Mouse (Mus musculus): ENCODE results near the gene Tmub1. TPM values are rescaled to one million over a fixed set of nuclear protein-coding genes. Genes with fewer than 3 reads are reported as not detected.
A peak's percentile ranks its signal among the peaks of the same experiment; 100 is the strongest.

The Tmub1 gene
- total RNA-seq (2021): 10 to 100 TPM in 1 of 2 experiments, 1 to 10 TPM in 1; 9.1 to 12.0 TPM

DNA sequence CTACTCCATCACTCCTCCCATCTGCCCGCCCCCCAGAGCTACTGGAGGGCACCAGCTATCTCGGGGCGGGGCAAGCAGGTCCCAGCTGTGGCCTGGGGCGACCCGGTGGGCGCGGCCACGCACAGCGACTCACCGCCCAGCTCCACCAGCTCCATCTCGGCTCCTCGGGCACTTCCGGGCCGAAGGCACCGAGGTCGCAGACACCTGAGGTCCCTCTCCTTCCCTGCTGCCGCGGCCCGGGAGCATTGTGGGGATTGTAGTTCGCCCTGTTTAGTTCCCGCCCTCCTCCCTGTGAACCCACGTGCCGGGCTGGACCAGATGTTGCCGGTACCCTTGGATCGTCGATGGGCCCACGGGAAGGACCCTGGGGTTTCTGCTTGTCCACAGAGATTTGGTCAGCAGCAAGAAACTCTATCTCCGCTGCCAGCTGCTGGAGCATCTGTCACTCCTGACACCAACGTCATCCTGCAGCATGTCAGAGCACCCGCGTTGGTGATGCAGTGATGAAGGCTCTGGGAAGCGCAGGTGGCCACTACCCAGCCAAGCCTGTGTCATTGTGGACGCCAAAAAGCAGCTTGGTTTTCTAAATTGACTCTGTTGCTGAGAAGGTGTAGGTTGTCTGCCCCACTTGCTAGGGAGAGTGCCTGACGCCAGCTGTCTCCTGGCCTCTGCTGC is at the start of gene Tmub1:
Gene Tmub1 (minus strand): TSS at position 231 of the 675 bp plus-strand sequence.
- DNase-seq (ENCODE audit: low spot score): peak; percentile 74
- intact Hi-C loops (cut with DNase I): no loop called here

DNA sequence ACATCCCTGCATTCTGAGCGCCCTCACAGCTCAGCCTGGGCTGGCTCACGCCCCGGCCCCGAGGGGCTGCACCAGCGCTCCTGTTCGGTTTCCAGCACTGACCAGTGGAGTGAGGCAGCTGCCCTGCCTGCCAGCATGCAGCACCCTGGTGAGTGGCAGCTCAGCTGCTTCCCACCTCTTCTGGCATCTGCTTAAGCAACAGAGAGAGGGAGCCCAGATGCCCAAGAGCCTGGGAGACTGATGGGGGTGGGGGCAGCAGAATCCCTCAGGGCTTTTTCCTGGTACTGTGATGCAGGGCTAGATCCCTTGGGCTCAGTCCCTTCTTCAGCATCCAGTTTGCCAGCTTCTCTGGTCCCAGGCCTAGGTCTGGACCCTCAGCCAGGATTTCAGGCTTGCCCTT is 49.1 kb upstream of the Tmub1 start:
- intact Hi-C loops (cut with DNase I): no loop called here
- DNase-seq (ENCODE audit: low spot score): no peak

DNA sequence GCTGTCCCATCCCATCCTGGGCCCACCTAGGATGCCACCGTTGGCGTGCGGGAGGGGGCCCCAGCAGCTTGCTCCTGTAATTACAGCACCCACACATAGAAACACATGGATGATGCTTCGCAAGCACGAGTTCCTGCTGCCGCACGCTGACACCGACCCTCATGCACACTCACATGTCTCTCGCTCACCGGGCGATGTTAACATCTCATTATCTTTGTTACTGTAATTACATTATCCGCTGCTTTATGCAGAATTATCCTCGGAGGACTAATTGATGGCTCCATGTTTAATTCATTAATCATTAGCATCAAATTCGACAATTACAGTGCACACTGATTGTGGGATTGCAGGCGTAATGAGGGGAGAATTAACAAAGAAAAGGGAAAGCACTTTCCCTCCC is 47.4 kb upstream of the Tmub1 start:
- no peak for DNase-seq (ENCODE audit: low spot score)
- intact Hi-C loops (cut with DNase I): no loop called here

- intact Hi-C loops (cut with DNase I): no loop called here
- no peak for DNase-seq (ENCODE audit: low spot score)
Observed at GRCm38 (mm10) chr5:24492546-24493285, 45.1 kb upstream of the Tmub1 start.

DNA sequence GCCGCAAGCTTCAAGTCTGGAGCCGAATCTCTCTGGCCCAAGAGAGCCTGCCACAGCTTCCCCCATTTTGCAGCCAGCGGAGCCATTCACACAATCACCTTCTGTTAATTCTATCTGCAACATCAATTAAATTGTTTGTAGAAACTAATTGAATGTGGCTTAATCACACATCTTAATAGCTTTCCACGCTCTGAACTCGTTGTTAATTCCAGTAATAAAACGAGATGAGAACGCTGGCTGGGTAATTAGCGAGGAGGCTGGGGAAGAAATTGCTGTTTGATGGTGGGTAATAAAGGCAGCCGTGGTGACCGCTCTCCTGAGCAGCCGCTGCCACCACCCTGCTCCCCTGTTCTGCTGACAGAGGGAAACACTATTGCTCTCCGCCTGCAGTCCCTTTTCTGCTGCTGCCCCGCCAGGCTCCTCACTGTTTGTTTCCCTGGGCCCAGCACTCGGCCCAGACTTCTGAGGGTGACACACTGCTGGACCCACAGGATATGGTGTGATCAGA is 42.8 kb upstream of the Tmub1 start:
- no peak for DNase-seq (ENCODE audit: low spot score)
- intact Hi-C loops (cut with DNase I): no loop called here

GRCm38 (mm10) chr5:24486738-24487137 is 39.1 kb upstream of the Tmub1 start:
- DNase-seq (ENCODE audit: low spot score): no peak
- intact Hi-C loops (cut with DNase I): no loop called here

- intact Hi-C loops (cut with DNase I): no loop called here
Observed at GRCm38 (mm10) chr5:24486097-24486496, 38.4 kb upstream of the Tmub1 start.

GRCm38 (mm10) chr5:24484963-24485362 is 37.3 kb upstream of the Tmub1 start:
- no peak for DNase-seq (ENCODE audit: low spot score)
- intact Hi-C loops (cut with DNase I): no loop called here

More at GRCm38 (mm10) chr5:24486097-24486496, 38.4 kb upstream of the Tmub1 start:
- DNase-seq (ENCODE audit: low spot score): peak; percentile 78

GRCm38 (mm10) chr5:24483326-24483725 is 35.7 kb upstream of the Tmub1 start:
- intact Hi-C loops (cut with DNase I): no loop called here
- no peak for DNase-seq (ENCODE audit: low spot score)

DNA sequence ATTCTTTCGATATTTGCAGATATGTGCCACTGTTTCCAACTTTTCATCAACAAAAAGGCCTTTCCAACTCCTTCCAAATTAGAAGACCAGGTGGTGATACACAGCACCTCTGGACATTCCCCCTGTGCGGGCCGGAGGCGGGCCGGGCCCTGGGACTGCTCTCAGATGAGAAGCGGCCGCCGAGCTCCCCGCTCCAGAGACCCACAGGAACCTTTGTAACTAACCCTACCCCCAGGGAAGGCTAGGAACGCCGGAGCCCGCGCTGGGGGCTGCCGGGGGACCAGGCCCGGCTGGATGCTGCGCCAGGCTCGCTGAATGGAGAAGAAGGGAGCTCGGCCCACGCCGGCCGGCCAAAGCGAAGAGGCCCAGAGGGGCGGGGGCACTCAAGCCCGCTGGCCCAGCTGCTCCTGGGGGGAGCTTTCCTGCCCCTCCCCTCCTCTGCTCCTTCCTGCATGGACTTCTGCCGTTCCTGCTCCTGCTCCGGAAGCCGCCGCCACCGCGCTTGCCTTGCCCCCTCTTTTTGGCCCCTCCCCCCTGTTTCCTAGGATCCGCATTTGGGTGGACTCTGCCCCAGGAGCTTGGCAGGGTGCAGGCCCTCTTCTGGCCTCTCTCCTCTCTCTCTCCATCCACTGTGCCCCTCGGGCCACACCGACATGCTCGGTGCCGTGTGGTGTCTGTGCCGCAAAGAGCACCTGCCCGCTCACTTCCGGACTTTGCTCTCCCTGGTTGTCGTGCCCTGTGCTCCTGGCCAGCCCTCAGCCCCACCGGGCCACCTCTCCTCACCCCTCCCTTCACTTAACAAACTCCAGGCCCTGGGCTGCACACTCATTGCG is 34.8 kb upstream of the Tmub1 start:
- no peak for DNase-seq (ENCODE audit: low spot score)
- intact Hi-C loops (cut with DNase I): no loop called here

DNA sequence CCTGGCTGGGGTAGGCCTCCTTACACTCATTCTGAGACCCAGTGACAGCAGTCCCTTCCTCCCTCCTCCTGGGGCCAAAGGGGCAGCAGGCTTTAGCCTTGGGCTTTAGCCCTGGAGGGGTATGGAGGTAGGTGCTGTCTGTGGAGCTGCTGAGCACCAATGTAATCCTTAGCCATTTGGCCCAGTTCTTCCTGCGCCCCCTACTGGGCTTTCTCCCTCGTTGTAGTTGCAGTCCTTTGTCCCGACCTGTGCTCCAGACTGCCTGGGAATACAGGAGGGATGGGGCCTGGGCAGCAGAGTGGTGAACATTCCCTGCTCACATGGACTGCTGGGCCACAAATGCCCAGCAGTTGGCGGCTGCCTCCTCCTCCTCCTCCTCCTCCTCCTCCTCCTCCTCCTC is 34.0 kb upstream of the Tmub1 start:
- intact Hi-C loops (cut with DNase I): no loop called here
- DNase-seq (ENCODE audit: low spot score): no peak

DNA sequence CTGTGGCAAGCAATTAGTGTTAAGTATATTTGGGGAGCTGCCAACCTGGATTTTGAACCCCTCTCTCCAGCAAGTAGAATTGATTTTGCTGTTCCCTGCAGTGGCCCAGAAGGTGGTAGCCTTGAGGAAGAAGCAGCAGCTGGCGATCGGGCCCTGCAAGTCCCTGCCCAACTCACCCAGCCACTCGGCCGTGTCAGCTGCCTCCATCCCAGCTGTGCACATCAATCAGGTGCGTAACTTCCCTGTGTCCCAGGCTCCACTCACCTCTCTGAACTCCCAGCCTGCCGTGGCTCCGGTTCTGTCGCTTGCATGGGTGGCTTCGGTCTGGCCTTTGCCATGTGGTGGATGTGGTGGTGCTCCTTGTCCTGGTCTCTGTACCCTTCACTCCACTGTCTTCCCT is 30.3 kb upstream of the Tmub1 start:
- no peak for DNase-seq (ENCODE audit: low spot score)
- intact Hi-C loops (cut with DNase I): no loop called here

DNA sequence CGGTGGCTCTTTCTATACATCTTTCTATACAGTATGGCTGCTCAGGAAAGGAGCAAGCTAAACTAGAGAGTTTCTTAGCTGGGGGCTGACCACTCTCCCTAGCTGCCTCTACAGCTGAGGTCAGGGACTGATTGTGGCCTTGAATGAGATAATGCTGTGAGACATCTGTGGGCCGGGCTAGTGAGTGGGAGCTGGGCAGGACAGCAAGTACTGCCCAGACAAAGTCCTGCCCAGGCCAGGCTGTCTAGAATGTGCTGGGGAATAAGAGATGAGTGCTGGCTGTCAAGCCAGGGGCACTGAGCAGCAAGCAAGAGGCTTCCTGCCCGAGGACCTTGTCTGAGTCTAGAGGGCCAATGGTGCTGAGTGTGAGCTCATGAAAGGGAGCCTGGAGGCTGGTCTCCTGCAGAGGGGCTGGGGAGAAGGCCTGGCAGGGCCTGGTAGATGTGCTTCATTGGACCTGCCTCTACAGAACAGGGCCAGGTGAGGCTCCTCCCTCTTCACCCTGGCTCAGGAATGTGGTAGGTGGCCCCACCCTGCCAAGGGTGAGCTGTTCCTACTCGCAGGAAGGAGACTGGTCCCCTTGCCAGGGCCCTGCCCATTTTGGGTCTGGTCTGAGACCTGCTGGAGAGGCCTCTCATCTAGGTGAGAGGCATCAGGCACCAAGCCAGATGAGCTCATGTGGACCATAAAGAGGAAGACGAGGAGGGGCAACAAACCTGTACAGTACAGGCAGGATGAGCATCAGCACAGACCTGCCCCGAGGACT is 28.0 kb upstream of the Tmub1 start:
- DNase-seq (ENCODE audit: low spot score): no peak
- intact Hi-C loops (cut with DNase I): no loop called here

GRCm38 (mm10) chr5:24474723-24475261 is 27.1 kb upstream of the Tmub1 start:
- no peak for DNase-seq (ENCODE audit: low spot score)
- intact Hi-C loops (cut with DNase I): loop anchor here (5.0 kb wide), 1 partner anchor 207 kb away; no protein-coding TSS in a partner anchor

DNA sequence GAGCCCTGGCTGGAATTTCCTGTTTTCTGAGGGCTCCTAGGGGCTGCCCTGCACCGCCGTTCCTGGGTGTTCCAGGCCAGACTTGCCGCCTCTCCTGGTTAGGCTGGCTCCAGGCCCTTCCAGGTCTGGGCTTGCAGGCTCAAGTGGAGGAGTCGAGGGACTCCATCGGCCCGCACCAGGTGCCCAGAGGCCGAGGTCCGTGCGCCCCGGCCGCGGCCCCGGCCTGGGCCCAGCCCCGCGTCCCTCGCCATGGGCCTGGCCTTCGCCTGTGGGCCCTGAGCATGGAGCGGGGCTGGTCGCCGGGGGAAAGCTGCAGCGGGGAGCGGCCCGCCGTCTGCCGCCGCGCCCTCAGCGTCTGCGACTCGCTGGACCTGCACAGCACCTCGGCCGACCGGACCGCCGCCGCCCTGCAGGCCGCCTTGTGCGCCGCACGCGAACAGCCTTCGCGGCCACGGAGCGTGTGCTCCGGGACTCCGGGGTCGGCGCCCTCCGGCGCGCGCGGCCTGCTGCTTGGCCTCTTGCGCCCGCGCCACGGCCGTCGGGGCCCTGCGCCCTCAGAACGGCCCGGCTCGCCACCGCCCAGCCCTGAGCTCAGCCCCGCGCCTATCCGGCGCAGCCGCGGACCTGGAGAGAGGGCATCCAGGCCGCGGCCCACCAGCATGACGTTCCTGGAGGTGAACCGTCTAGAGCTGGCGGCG is 26.5 kb upstream of the Tmub1 start:
- intact Hi-C loops (cut with DNase I): loop anchor here (5.0 kb wide), 1 partner anchor 207 kb away; no protein-coding TSS in a partner anchor
- no peak for DNase-seq (ENCODE audit: low spot score)

- intact Hi-C loops (cut with DNase I): loop anchor here (5.0 kb wide), 1 partner anchor 206 kb away; no protein-coding TSS in a partner anchor
- no peak for DNase-seq (ENCODE audit: low spot score)
Observed at GRCm38 (mm10) chr5:24472884-24473619, 25.4 kb upstream of the Tmub1 start.

DNA sequence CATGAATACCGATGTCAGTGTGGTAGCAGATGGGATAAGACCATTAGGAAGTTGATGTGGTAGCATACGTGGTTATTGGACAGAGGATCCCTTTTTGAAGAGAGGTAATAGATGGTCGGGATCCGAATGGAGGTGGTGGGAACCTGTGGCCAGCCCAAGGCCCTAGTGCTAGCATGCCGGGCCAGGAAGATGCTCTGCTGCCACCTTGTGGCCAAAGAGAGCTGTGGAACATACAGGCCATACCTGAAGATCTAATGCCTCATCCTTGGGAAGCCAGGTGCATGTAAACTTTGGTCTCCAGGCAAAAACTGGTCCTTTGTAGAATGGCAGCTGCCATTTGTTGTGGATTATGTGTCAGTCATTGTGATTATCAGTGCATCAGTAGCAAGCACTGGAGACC is 22.9 kb upstream of the Tmub1 start:
- intact Hi-C loops (cut with DNase I): loop anchor here (1.0 to 5.0 kb wide), 4 partner anchors 15 to 203 kb away; no protein-coding TSS in a partner anchor
- DNase-seq (ENCODE audit: low spot score): no peak

DNA sequence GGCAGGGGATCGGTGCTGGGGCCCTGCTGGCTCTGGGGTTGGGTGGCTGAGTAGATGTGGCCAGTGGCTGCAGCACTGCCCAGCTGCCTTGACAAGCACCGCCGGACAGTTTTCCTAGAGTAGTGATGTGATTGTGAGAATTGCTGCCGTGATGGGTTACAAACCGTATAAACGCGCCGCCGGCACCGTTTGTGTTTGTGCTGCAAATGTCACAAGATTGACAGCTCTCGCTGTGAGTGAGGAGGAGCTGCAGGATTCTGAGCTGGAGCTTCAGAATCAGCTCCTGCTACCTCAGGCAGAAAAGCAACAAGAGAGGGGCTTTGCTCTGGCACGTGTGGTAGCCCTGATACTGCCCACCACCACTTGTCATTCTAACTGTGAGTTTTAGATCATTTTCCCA is 19.1 kb upstream of the Tmub1 start:
- no peak for DNase-seq (ENCODE audit: low spot score)
- intact Hi-C loops (cut with DNase I): no loop called here
